14 mouse cellular contexts compared by ENCODE assay signal in genomic region chr4:126113243-126113642, GRCm38 (mm10). TPM values are rescaled to one million over a fixed set of nuclear protein-coding genes. Genes with fewer than 3 reads are reported as not detected.
A peak's percentile ranks its signal among the peaks of the same experiment; 100 is the strongest.
DNase-seq lines count a peak whose midpoint lies in the region; ATAC-seq lines count a peak whose summit lies in the region.
"Had no signal": no experiment of that assay in that cellular context is flagged by ENCODE, and none has a peak within 500 bp of the region (broad histone marks: within the 10 kb centered on the region; RNA-seq: fewer than 3 reads in every experiment).

No protein-coding gene starts in this region.

- no peak overlapping the region for H3K4me3 ChIP-seq in heart, embryonic 13.5 days
- H3K4me3 ChIP-seq in midbrain, embryonic 13.5 days (replicated peaks), result no peak overlapping the region
- H3K4me3 ChIP-seq in midbrain, embryonic 10.5 days, result no peak overlapping the region
- H3K4me3 ChIP-seq in midbrain, embryonic 14.5 days (replicated peaks; ENCODE audit: low read depth, low read length), result no peak overlapping the region
- H3K4me3 ChIP-seq: heart, embryonic 15.5 days; midbrain, embryonic 15.5 days; neural tube, embryonic 13.5 days; stomach, embryonic 15.5 days had no signal

- H3K4me1 ChIP-seq in heart, embryonic 13.5 days, result peaks cover 65% of the 10 kb centered on the region
- peaks cover 48% of the 10 kb centered on the region for H3K4me1 ChIP-seq in midbrain, embryonic 13.5 days (replicated peaks)
- peaks cover 47% of the 10 kb centered on the region for H3K4me1 ChIP-seq in midbrain, embryonic 10.5 days
- H3K4me1 ChIP-seq in midbrain, embryonic 14.5 days (ENCODE audit: control insufficient read depth, insufficient read depth, low read length), result peaks cover 27% of the 10 kb centered on the region

- peak overlapping the region; percentile 11; the same call in 1 of the 2 replicates for H3K9ac ChIP-seq in heart, embryonic 13.5 days
- H3K9ac ChIP-seq in midbrain, embryonic 13.5 days (replicated peaks), result 0 out of 2 replicates have a peak overlapping the region, but pooled peaks have one; percentile 4
- H3K9ac ChIP-seq in midbrain, embryonic 14.5 days (replicated peaks; ENCODE audit: low read length), result no peak overlapping the region
- H3K9ac ChIP-seq: heart, embryonic 15.5 days; midbrain, embryonic 15.5 days; neural tube, embryonic 13.5 days; stomach, embryonic 15.5 days had no signal

- H3K27me3 ChIP-seq in heart, embryonic 13.5 days (replicated peaks), result no peaks in the 10 kb centered on the region
- no peaks in the 10 kb centered on the region for H3K27me3 ChIP-seq in midbrain, embryonic 13.5 days
- no peaks in the 10 kb centered on the region for H3K27me3 ChIP-seq in midbrain, embryonic 10.5 days (ENCODE audit: low read depth, poor library complexity, severe bottlenecking)
- no peaks in the 10 kb centered on the region for H3K27me3 ChIP-seq in midbrain, embryonic 14.5 days (ENCODE audit: control insufficient read depth, insufficient read depth, low read length)
- H3K27me3 ChIP-seq: heart, embryonic 15.5 days; midbrain, embryonic 15.5 days; neural tube, embryonic 13.5 days; stomach, embryonic 15.5 days had no signal

- 77% methylated on average over 4 of the region's 4 CpGs for WGBS in heart, embryonic 13.5 days
- WGBS in midbrain, embryonic 13.5 days, result 89% methylated on average over 4 of the region's 4 CpGs
- WGBS in midbrain, embryonic 10.5 days, result 81% methylated on average over 4 of the region's 4 CpGs
- WGBS in midbrain, embryonic 14.5 days, result 79% methylated on average over 4 of the region's 4 CpGs

- peaks cover 5% of the 10 kb centered on the region; the same call in 1 of the 2 replicates for H3K36me3 ChIP-seq in heart, embryonic 13.5 days
- peaks cover under 1% of the 10 kb centered on the region; the same call in 1 of the 2 replicates for H3K36me3 ChIP-seq in midbrain, embryonic 13.5 days
- peaks cover 2% of the 10 kb centered on the region; the same call in 1 of the 2 replicates for H3K36me3 ChIP-seq in midbrain, embryonic 10.5 days
- H3K36me3 ChIP-seq in midbrain, embryonic 14.5 days (ENCODE audit: control insufficient read depth, insufficient read depth, low read length), result peaks cover 8% of the 10 kb centered on the region; the same call in 1 of the 2 replicates
- H3K36me3 ChIP-seq: heart, embryonic 15.5 days; midbrain, embryonic 15.5 days; neural tube, embryonic 13.5 days; stomach, embryonic 15.5 days had no signal

- DNase-seq in heart, postnatal 4 days, result no peak
- no peak for DNase-seq in midbrain, embryonic 10.5 days (ENCODE audit: low spot score)
- DNase-seq in cerebellum, postnatal 10 days, result peak; percentile 55 to 60
- peak; percentile 82 for DNase-seq in skeletal muscle tissue, adult 2 months (ENCODE audit: low read depth, low spot score)
- DNase-seq in natural killer cell, adult 2 months (ENCODE audit: low spot score in 2 of 2), result no peak
- no peak for DNase-seq in midbrain, embryonic 14.5 days

- no peak overlapping the region for H3K4me2 ChIP-seq in heart, embryonic 13.5 days
- H3K4me2 ChIP-seq in midbrain, embryonic 13.5 days (replicated peaks), result no peak overlapping the region
- H3K4me2 ChIP-seq in midbrain, embryonic 14.5 days (ENCODE audit: low read length), result no peak overlapping the region
- H3K4me2 ChIP-seq: heart, embryonic 15.5 days; midbrain, embryonic 15.5 days; neural tube, embryonic 13.5 days; stomach, embryonic 15.5 days had no signal

- H3K9me3 ChIP-seq in heart, embryonic 13.5 days, result no peaks in the 10 kb centered on the region
- no peaks in the 10 kb centered on the region for H3K9me3 ChIP-seq in midbrain, embryonic 13.5 days
- no peaks in the 10 kb centered on the region for H3K9me3 ChIP-seq in midbrain, embryonic 10.5 days (replicated peaks)
- no peaks in the 10 kb centered on the region for H3K9me3 ChIP-seq in midbrain, embryonic 14.5 days (ENCODE audit: control insufficient read depth, low read length)
- H3K9me3 ChIP-seq: G1E; heart, embryonic 15.5 days; midbrain, embryonic 15.5 days; neural tube, embryonic 13.5 days; stomach, embryonic 15.5 days had no signal

- H3K27ac ChIP-seq in heart, embryonic 13.5 days (replicated peaks), result no peak overlapping the region
- H3K27ac ChIP-seq in midbrain, embryonic 13.5 days, result no peak overlapping the region
- H3K27ac ChIP-seq in midbrain, embryonic 10.5 days (replicated peaks), result no peak overlapping the region
- no peak overlapping the region for H3K27ac ChIP-seq in midbrain, embryonic 14.5 days (replicated peaks; ENCODE audit: low read depth, low read length)
- H3K27ac ChIP-seq: heart, embryonic 15.5 days; midbrain, embryonic 15.5 days; neural tube, embryonic 13.5 days; stomach, embryonic 15.5 days had no signal

- no peak for ATAC-seq in heart, embryonic 13.5 days (ENCODE audit: extremely low read depth, insufficient number of reproducible peaks, low FRiP score, low TSS enrichment)
- no peak for ATAC-seq in midbrain, embryonic 13.5 days
- no peak for ATAC-seq in midbrain, embryonic 14.5 days (ENCODE audit: low FRiP score, low TSS enrichment)
- ATAC-seq: hindbrain, embryonic 16.5 days; midbrain, embryonic 15.5 days had no signal

RNA-seq across cellular contexts. Expression of gene Stk40, which starts 9.5 kb away (rescaled TPM):
- 26.4 and 26.6 TPM in 2 replicates for polyA plus RNA-seq in heart, embryonic 13.5 days (2015; fragmentation: Nextera tagmentation; extraction: Ambion mirVana)
- 10 to 100 TPM; 32.5 to 33.2 TPM for total RNA-seq in heart, postnatal 4 days (2021)
- polyA plus RNA-seq in midbrain, embryonic 13.5 days (2015; fragmentation: Nextera tagmentation; extraction: Ambion mirVana), result 35.7 and 37.0 TPM in 2 replicates
- polyA plus RNA-seq in midbrain, embryonic 10.5 days (2016; fragmentation: Nextera tagmentation; extraction: Ambion mirVana), result 45.0 and 48.9 TPM in 2 replicates
- polyA plus RNA-seq in midbrain, embryonic 14.5 days (2014; fragmentation: Nextera tagmentation; extraction: Ambion mirVana), result 21.1 and 29.4 TPM in 2 replicates

RNA-seq across cellular contexts. Expression of gene Lsm10, which starts 16.8 kb away (rescaled TPM):
- polyA plus RNA-seq in heart, embryonic 13.5 days (2015; fragmentation: Nextera tagmentation; extraction: Ambion mirVana), result 35.2 and 48.6 TPM in 2 replicates
- total RNA-seq in heart, postnatal 4 days (2021), result 10 to 100 TPM; 17.3 to 18.4 TPM
- polyA plus RNA-seq in midbrain, embryonic 13.5 days (2015; fragmentation: Nextera tagmentation; extraction: Ambion mirVana), result 45.9 and 52.1 TPM in 2 replicates
- polyA plus RNA-seq in midbrain, embryonic 10.5 days (2016; fragmentation: Nextera tagmentation; extraction: Ambion mirVana), result 48.6 and 49.1 TPM in 2 replicates
- polyA plus RNA-seq in midbrain, embryonic 14.5 days (2014; fragmentation: Nextera tagmentation; extraction: Ambion mirVana), result 47.8 and 51.2 TPM in 2 replicates

RNA-seq across cellular contexts. Expression of gene Eva1b, which starts 34.3 kb away (rescaled TPM):
- 30.9 and 34.2 TPM in 2 replicates for polyA plus RNA-seq in heart, embryonic 13.5 days (2015; fragmentation: Nextera tagmentation; extraction: Ambion mirVana)
- 10 to 100 TPM; 27.3 to 29.3 TPM for total RNA-seq in heart, postnatal 4 days (2021)
- 10.3 and 12.9 TPM in 2 replicates for polyA plus RNA-seq in midbrain, embryonic 13.5 days (2015; fragmentation: Nextera tagmentation; extraction: Ambion mirVana)
- polyA plus RNA-seq in midbrain, embryonic 10.5 days (2016; fragmentation: Nextera tagmentation; extraction: Ambion mirVana), result 22.1 and 25.0 TPM in 2 replicates
- 7.8 and 12.3 TPM in 2 replicates for polyA plus RNA-seq in midbrain, embryonic 14.5 days (2014; fragmentation: Nextera tagmentation; extraction: Ambion mirVana)

RNA-seq across cellular contexts. Expression of gene Sh3d21, which starts 50.0 kb away (rescaled TPM):
- 2.8 and 3.0 TPM in 2 replicates for polyA plus RNA-seq in heart, embryonic 13.5 days (2015; fragmentation: Nextera tagmentation; extraction: Ambion mirVana)
- 1 to 10 TPM; 1.6 to 1.8 TPM for total RNA-seq in heart, postnatal 4 days (2021)
- 0.55 and 1.0 TPM in 2 replicates for polyA plus RNA-seq in midbrain, embryonic 13.5 days (2015; fragmentation: Nextera tagmentation; extraction: Ambion mirVana)
- polyA plus RNA-seq in midbrain, embryonic 10.5 days (2016; fragmentation: Nextera tagmentation; extraction: Ambion mirVana), result 0.79 and 1.3 TPM in 2 replicates
- 0.89 and 1.1 TPM in 2 replicates for polyA plus RNA-seq in midbrain, embryonic 14.5 days (2014; fragmentation: Nextera tagmentation; extraction: Ambion mirVana)

RNA-seq across cellular contexts. Expression of gene Oscp1, which starts 54.9 kb away (rescaled TPM):
- polyA plus RNA-seq in heart, embryonic 13.5 days (2015; fragmentation: Nextera tagmentation; extraction: Ambion mirVana), result 6.4 and 7.7 TPM in 2 replicates
- total RNA-seq in heart, postnatal 4 days (2021), result 1 to 10 TPM; 4.9 to 5.9 TPM
- 35.5 and 36.2 TPM in 2 replicates for polyA plus RNA-seq in midbrain, embryonic 13.5 days (2015; fragmentation: Nextera tagmentation; extraction: Ambion mirVana)
- polyA plus RNA-seq in midbrain, embryonic 10.5 days (2016; fragmentation: Nextera tagmentation; extraction: Ambion mirVana), result 33.2 and 34.7 TPM in 2 replicates
- 34.0 and 42.7 TPM in 2 replicates for polyA plus RNA-seq in midbrain, embryonic 14.5 days (2014; fragmentation: Nextera tagmentation; extraction: Ambion mirVana)

Comparison
In these comparisons a context has a peak if more than half of its experiments do, and no peak if none do; other contexts are left out.
1. DNase-seq: peak in cerebellum, postnatal 10 days (2 of 2) and skeletal muscle tissue, adult 2 months (single experiment); none in heart, postnatal 4 days (single experiment), midbrain, embryonic 10.5 days (single experiment), natural killer cell, adult 2 months (0 of 2) and midbrain, embryonic 14.5 days (single experiment).